Mouse (Mus musculus): ENCODE measurements around the gene Ncoa1. TPM values are rescaled to one million over a fixed set of nuclear protein-coding genes. Genes with fewer than 3 reads are reported as not detected.
A peak's percentile ranks its signal among the peaks of the same experiment; 100 is the strongest.

The Ncoa1 gene
- polyA plus RNA-seq, 1 experiment from 2014 or later, result 0.76 TPM

- Histone ChIP-seq H3K36me3 (ENCODE audit: control insufficient read depth, insufficient read depth) (no peaks in the 10 kb centered on the region), H3K9ac (ENCODE audit: low read depth, low read length) (no peak overlapping the region), H3K4me3 (ENCODE audit: low read depth, low read length) (no peak overlapping the region), H3K9me3 (replicated peaks; ENCODE audit: control insufficient read depth, low read length) (no peaks in the 10 kb centered on the region), H3K4me2 (ENCODE audit: low read depth, low read length) (no peak overlapping the region), H3K4me1 (ENCODE audit: control insufficient read depth, low read depth, low read length) (no peaks in the 10 kb centered on the region), H3K27ac (ENCODE audit: low read length) (no peak overlapping the region), H3K27me3 (ENCODE audit: control insufficient read depth, insufficient read depth, low read depth, low read length) (no peaks in the 10 kb centered on the region)
- ATAC-seq (ENCODE audit: low read depth), result peak; percentile 53; the same call in 1 of the 2 replicates
- 40% methylated on average over 5 of the region's 5 CpGs for WGBS (ENCODE audit: insufficient replicate concordance)
Observed at GRCm38 (mm10) chr12:4431978-4432377, 45.0 kb downstream of the Ncoa1 start.

- no peaks in the 10 kb centered on the region for H3K27me3 ChIP-seq (ENCODE audit: control insufficient read depth, insufficient read depth, low read depth, low read length)
- H3K4me2 ChIP-seq (ENCODE audit: low read depth, low read length), result no peak overlapping the region
- no peak overlapping the region for H3K27ac ChIP-seq (ENCODE audit: low read length)
- H3K4me3 ChIP-seq (ENCODE audit: low read depth, low read length), result no peak overlapping the region
- no peaks in the 10 kb centered on the region for H3K36me3 ChIP-seq (ENCODE audit: control insufficient read depth, insufficient read depth)
- no peak overlapping the region for H3K9ac ChIP-seq (ENCODE audit: low read depth, low read length)
- no peaks in the 10 kb centered on the region for H3K9me3 ChIP-seq (replicated peaks; ENCODE audit: control insufficient read depth, low read length)
- no peaks in the 10 kb centered on the region for H3K4me1 ChIP-seq (ENCODE audit: control insufficient read depth, low read depth, low read length)
- ATAC-seq (ENCODE audit: low read depth), result no peak
- 44% methylated on average over 3 of the region's 3 CpGs for WGBS (ENCODE audit: insufficient replicate concordance)
Observed at GRCm38 (mm10) chr12:4430061-4430825, 46.7 kb downstream of the Ncoa1 start.

- WGBS (ENCODE audit: insufficient replicate concordance), result 70% methylated on average over 4 of the region's 4 CpGs
- Histone ChIP-seq H3K27ac (ENCODE audit: low read length) (no peak overlapping the region), H3K36me3 (ENCODE audit: control insufficient read depth, insufficient read depth) (no peaks in the 10 kb centered on the region), H3K9ac (ENCODE audit: low read depth, low read length) (no peak overlapping the region), H3K9me3 (replicated peaks; ENCODE audit: control insufficient read depth, low read length) (no peaks in the 10 kb centered on the region), H3K4me1 (ENCODE audit: control insufficient read depth, low read depth, low read length) (no peaks in the 10 kb centered on the region), H3K4me3 (ENCODE audit: low read depth, low read length) (no peak overlapping the region), H3K4me2 (ENCODE audit: low read depth, low read length) (no peak overlapping the region), H3K27me3 (ENCODE audit: control insufficient read depth, insufficient read depth, low read depth, low read length) (no peaks in the 10 kb centered on the region)
- ATAC-seq (ENCODE audit: low read depth), result no peak
Observed at GRCm38 (mm10) chr12:4418824-4419223, 58.2 kb downstream of the Ncoa1 start.

- no peak overlapping the region for H3K4me2 ChIP-seq (ENCODE audit: low read depth, low read length)
- no peak for ATAC-seq (ENCODE audit: low read depth)
- H3K9ac ChIP-seq (ENCODE audit: low read depth, low read length), result no peak overlapping the region
- WGBS (ENCODE audit: insufficient replicate concordance), result 55% methylated on average over 3 of the region's 3 CpGs
- H3K9me3 ChIP-seq (replicated peaks; ENCODE audit: control insufficient read depth, low read length), result no peaks in the 10 kb centered on the region
- no peak overlapping the region for H3K4me3 ChIP-seq (ENCODE audit: low read depth, low read length)
- H3K36me3 ChIP-seq (ENCODE audit: control insufficient read depth, insufficient read depth), result no peaks in the 10 kb centered on the region
- no peak overlapping the region for H3K27ac ChIP-seq (ENCODE audit: low read length)
- no peaks in the 10 kb centered on the region for H3K4me1 ChIP-seq (ENCODE audit: control insufficient read depth, low read depth, low read length)
- no peaks in the 10 kb centered on the region for H3K27me3 ChIP-seq (ENCODE audit: control insufficient read depth, insufficient read depth, low read depth, low read length)
Observed at GRCm38 (mm10) chr12:4417626-4418263, 59.2 kb downstream of the Ncoa1 start.

GRCm38 (mm10) chr12:4407085-4407484 lies 69.9 kb downstream of the Ncoa1 start:
- no peaks in the 10 kb centered on the region for H3K9me3 ChIP-seq (replicated peaks; ENCODE audit: control insufficient read depth, low read length)
- no peak overlapping the region for H3K4me2 ChIP-seq (ENCODE audit: low read depth, low read length)
- no peaks in the 10 kb centered on the region for H3K36me3 ChIP-seq (ENCODE audit: control insufficient read depth, insufficient read depth)
- no peak for ATAC-seq (ENCODE audit: low read depth)
- H3K27ac ChIP-seq (ENCODE audit: low read length), result no peak overlapping the region
- H3K4me1 ChIP-seq (ENCODE audit: control insufficient read depth, low read depth, low read length), result no peaks in the 10 kb centered on the region
- H3K9ac ChIP-seq (ENCODE audit: low read depth, low read length), result no peak overlapping the region
- 66% methylated on average over 2 of the region's 2 CpGs for WGBS (ENCODE audit: insufficient replicate concordance)
- no peaks in the 10 kb centered on the region for H3K27me3 ChIP-seq (ENCODE audit: control insufficient read depth, insufficient read depth, low read depth, low read length)
- H3K4me3 ChIP-seq (ENCODE audit: low read depth, low read length), result no peak overlapping the region

GRCm38 (mm10) chr12:4406155-4406554 lies 70.8 kb downstream of the Ncoa1 start:
- Histone ChIP-seq H3K4me1 (ENCODE audit: control insufficient read depth, low read depth, low read length) (no peaks in the 10 kb centered on the region), H3K36me3 (ENCODE audit: control insufficient read depth, insufficient read depth) (no peaks in the 10 kb centered on the region), H3K9ac (ENCODE audit: low read depth, low read length) (no peak overlapping the region), H3K4me2 (ENCODE audit: low read depth, low read length) (no peak overlapping the region), H3K9me3 (replicated peaks; ENCODE audit: control insufficient read depth, low read length) (no peaks in the 10 kb centered on the region), H3K27me3 (ENCODE audit: control insufficient read depth, insufficient read depth, low read depth, low read length) (no peaks in the 10 kb centered on the region), H3K27ac (ENCODE audit: low read length) (no peak overlapping the region), H3K4me3 (ENCODE audit: low read depth, low read length) (no peak overlapping the region)
- 34% methylated on average over 3 of the region's 3 CpGs for WGBS (ENCODE audit: insufficient replicate concordance)
- no peak for ATAC-seq (ENCODE audit: low read depth)

- no peaks in the 10 kb centered on the region for H3K4me1 ChIP-seq (ENCODE audit: control insufficient read depth, low read depth, low read length)
- H3K4me3 ChIP-seq (ENCODE audit: low read depth, low read length), result no peak overlapping the region
- H3K4me2 ChIP-seq (ENCODE audit: low read depth, low read length), result no peak overlapping the region
- no peak overlapping the region for H3K9ac ChIP-seq (ENCODE audit: low read depth, low read length)
- 58% methylated on average over 4 of the region's 4 CpGs for WGBS (ENCODE audit: insufficient replicate concordance)
- H3K36me3 ChIP-seq (ENCODE audit: control insufficient read depth, insufficient read depth), result no peaks in the 10 kb centered on the region
- no peaks in the 10 kb centered on the region for H3K27me3 ChIP-seq (ENCODE audit: control insufficient read depth, insufficient read depth, low read depth, low read length)
- H3K27ac ChIP-seq (ENCODE audit: low read length), result no peak overlapping the region
- H3K9me3 ChIP-seq (replicated peaks; ENCODE audit: control insufficient read depth, low read length), result no peaks in the 10 kb centered on the region
- no peak for ATAC-seq (ENCODE audit: low read depth)
Observed at GRCm38 (mm10) chr12:4403206-4403605, 73.8 kb downstream of the Ncoa1 start.

GRCm38 (mm10) chr12:4396221-4396620 lies 80.8 kb downstream of the Ncoa1 start:
- H3K4me3 ChIP-seq (ENCODE audit: low read depth, low read length), result no peak overlapping the region
- H3K27ac ChIP-seq (ENCODE audit: low read length), result no peak overlapping the region
- no peak overlapping the region for H3K4me2 ChIP-seq (ENCODE audit: low read depth, low read length)
- no peaks in the 10 kb centered on the region for H3K4me1 ChIP-seq (ENCODE audit: control insufficient read depth, low read depth, low read length)
- H3K9me3 ChIP-seq (replicated peaks; ENCODE audit: control insufficient read depth, low read length), result no peaks in the 10 kb centered on the region
- H3K36me3 ChIP-seq (ENCODE audit: control insufficient read depth, insufficient read depth), result no peaks in the 10 kb centered on the region
- H3K27me3 ChIP-seq (ENCODE audit: control insufficient read depth, insufficient read depth, low read depth, low read length), result no peaks in the 10 kb centered on the region
- H3K9ac ChIP-seq (ENCODE audit: low read depth, low read length), result no peak overlapping the region
- ATAC-seq (ENCODE audit: low read depth), result no peak
- WGBS (ENCODE audit: insufficient replicate concordance), result 64% methylated on average over 7 of the region's 7 CpGs

- no peaks in the 10 kb centered on the region for H3K36me3 ChIP-seq (ENCODE audit: control insufficient read depth, insufficient read depth)
- H3K9me3 ChIP-seq (replicated peaks; ENCODE audit: control insufficient read depth, low read length), result no peaks in the 10 kb centered on the region
- H3K9ac ChIP-seq (ENCODE audit: low read depth, low read length), result no peak overlapping the region
- no peak overlapping the region for H3K4me2 ChIP-seq (ENCODE audit: low read depth, low read length)
- no peak overlapping the region for H3K27ac ChIP-seq (ENCODE audit: low read length)
- no peaks in the 10 kb centered on the region for H3K4me1 ChIP-seq (ENCODE audit: control insufficient read depth, low read depth, low read length)
- no peak for ATAC-seq (ENCODE audit: low read depth)
- 45% methylated on average over 2 of the region's 2 CpGs for WGBS (ENCODE audit: insufficient replicate concordance)
- no peak overlapping the region for H3K4me3 ChIP-seq (ENCODE audit: low read depth, low read length)
- H3K27me3 ChIP-seq (ENCODE audit: control insufficient read depth, insufficient read depth, low read depth, low read length), result no peaks in the 10 kb centered on the region
Observed at GRCm38 (mm10) chr12:4392590-4392989, 84.4 kb downstream of the Ncoa1 start.
